Mouse (Mus musculus) hindbrain, embryonic 10.5 days (tissue): ENCODE measurements around the gene Fhdc1. TPM values are rescaled to one million over a fixed set of nuclear protein-coding genes. Genes with fewer than 3 reads are reported as not detected.
A peak's percentile ranks its signal among the peaks of the same experiment; 100 is the strongest.

Experiments used
- DNase-seq: peaks from one replicate; pipeline ENCODE4 v3.0.0-alpha.2; 2017; ENCODE audit warnings: low spot score
- H3K27ac ChIP-seq: fragments of 300-500 bp; sonication (generic); 2 replicates; pipeline ENCODE4 v1.5.1; 2016; ENCODE audit warnings: mild to moderate bottlenecking, moderate library complexity
- H3K27me3 ChIP-seq: fragments of 300-500 bp; sonication (generic); 2 replicates; pipeline ENCODE4 v1.6.1; 2016; ENCODE audit warnings: mild to moderate bottlenecking; ENCODE audit not compliant: poor library complexity, insufficient read depth, severe bottlenecking
- H3K36me3 ChIP-seq: fragments of 300-500 bp; sonication (generic); 2 replicates; pipeline ENCODE4 v1.6.1; 2016; ENCODE audit warnings: mild to moderate bottlenecking, moderate library complexity
- H3K4me1 ChIP-seq: fragments of 300-500 bp; sonication (generic); replicated peaks from 2 replicates; pipeline ENCODE4 v1.6.1; 2016; ENCODE audit warnings: mild to moderate bottlenecking
- H3K4me3 ChIP-seq: fragments of 300-500 bp; sonication (generic); 2 replicates; pipeline ENCODE4 v1.5.1; 2016; ENCODE audit warnings: mild to moderate bottlenecking, moderate library complexity
- H3K9me3 ChIP-seq: fragments of 300-500 bp; sonication (generic); 2 replicates; pipeline ENCODE4 v1.6.1; 2016; ENCODE audit warnings: mild to moderate bottlenecking, moderate library complexity
- WGBS: fragments of 180-500 bp; shearing (Covaris S2); methylation state at CpG from one replicate; pipeline ENCODE4 v1.1.7; 2016; 5-methylcytosine and 5-hydroxymethylcytosine counted together
- polyA plus RNA-seq: library from polyadenylated mRNA; unstranded; fragments of >200 nt; fragmentation: Nextera tagmentation; extraction: Ambion mirVana; gene quantifications from 2 replicates; pipeline ENCODE4 v1.2.1, GENCODE M21; 2016

Gene Fhdc1
- polyA plus RNA-seq, 1 experiment from 2014 or later = 3.8 TPM

GRCm38 (mm10) chr3:84439431-84440210 is 40.6 kb downstream of the Fhdc1 start:
- H3K4me1 ChIP-seq = peaks cover 38% of the 10 kb centered on the region
- no peak for DNase-seq
- no peak overlapping the region for H3K4me3 ChIP-seq
- peaks cover 8% of the 10 kb centered on the region; the same call in 1 of the 2 replicates for H3K27me3 ChIP-seq
- H3K27ac ChIP-seq = no peak overlapping the region
- H3K36me3 ChIP-seq = no peaks in the 10 kb centered on the region
- no peaks in the 10 kb centered on the region for H3K9me3 ChIP-seq
- WGBS = 94% methylated on average over 7 of the region's 7 CpGs

- no peaks in the 10 kb centered on the region for H3K9me3 ChIP-seq
- 77% methylated on average over 7 of the region's 7 CpGs for WGBS
- no peak overlapping the region for H3K4me3 ChIP-seq
- DNase-seq = no peak
- H3K27me3 ChIP-seq = peaks cover 5% of the 10 kb centered on the region; the same call in 1 of the 2 replicates
- H3K36me3 ChIP-seq = no peaks in the 10 kb centered on the region
- H3K4me1 ChIP-seq = peaks cover 36% of the 10 kb centered on the region
- no peak overlapping the region for H3K27ac ChIP-seq
Measured at GRCm38 (mm10) chr3:84438840-84439239, 41.4 kb downstream of the Fhdc1 start.

GRCm38 (mm10) chr3:84438118-84438517 is 42.1 kb downstream of the Fhdc1 start:
- H3K9me3 ChIP-seq = no peaks in the 10 kb centered on the region

GRCm38 (mm10) chr3:84436947-84437346 is 43.3 kb downstream of the Fhdc1 start:
- Histone ChIP-seq H3K27me3 (no peaks in the 10 kb centered on the region; the same call in 1 of the 2 replicates), H3K9me3 (no peaks in the 10 kb centered on the region), H3K36me3 (no peaks in the 10 kb centered on the region), H3K4me1 (peaks cover 37% of the 10 kb centered on the region), H3K27ac (no peak overlapping the region), H3K4me3 (no peak overlapping the region)
- WGBS = 94% methylated on average over 7 of the region's 7 CpGs
- DNase-seq = no peak

More at GRCm38 (mm10) chr3:84438118-84438517, 42.1 kb downstream of the Fhdc1 start:
- H3K4me3 ChIP-seq = no peak overlapping the region
- no peak overlapping the region for H3K27ac ChIP-seq
- no peak for DNase-seq
- peaks cover 5% of the 10 kb centered on the region; the same call in 1 of the 2 replicates for H3K27me3 ChIP-seq
- 73% methylated on average over 11 of the region's 11 CpGs for WGBS
- no peaks in the 10 kb centered on the region for H3K36me3 ChIP-seq
- peaks cover 34% of the 10 kb centered on the region for H3K4me1 ChIP-seq

- no peak overlapping the region for H3K4me3 ChIP-seq
- peaks cover 52% of the 10 kb centered on the region for H3K4me1 ChIP-seq
- peaks cover 6% of the 10 kb centered on the region for H3K27me3 ChIP-seq
- DNase-seq = peak; percentile 48
- 34% methylated on average over 11 of the region's 11 CpGs for WGBS
- peak overlapping the region; percentile 16; the same call in 1 of the 2 replicates for H3K27ac ChIP-seq
- no peaks in the 10 kb centered on the region for H3K9me3 ChIP-seq
- H3K36me3 ChIP-seq = no peaks in the 10 kb centered on the region
Measured at GRCm38 (mm10) chr3:84435288-84436043, 44.8 kb downstream of the Fhdc1 start.

- Histone ChIP-seq H3K4me1 (peaks cover 59% of the 10 kb centered on the region), H3K4me3 (no peak overlapping the region), H3K27me3 (peaks cover 6% of the 10 kb centered on the region), H3K36me3 (no peaks in the 10 kb centered on the region), H3K27ac (peak overlapping the region; percentile 73), H3K9me3 (no peaks in the 10 kb centered on the region)
- WGBS = 43% methylated on average over 10 of the region's 10 CpGs
- peak; percentile 39 for DNase-seq
Measured at GRCm38 (mm10) chr3:84432797-84433445, 47.3 kb downstream of the Fhdc1 start.

GRCm38 (mm10) chr3:84431257-84431656 is 49.0 kb downstream of the Fhdc1 start:
- 73% methylated on average over 5 of the region's 5 CpGs for WGBS
- H3K27ac ChIP-seq = peak overlapping the region; percentile 73
- no peak for DNase-seq
- no peaks in the 10 kb centered on the region for H3K9me3 ChIP-seq
- no peaks in the 10 kb centered on the region for H3K36me3 ChIP-seq
- H3K4me1 ChIP-seq = peaks cover 54% of the 10 kb centered on the region
- peaks cover 6% of the 10 kb centered on the region for H3K27me3 ChIP-seq
- H3K4me3 ChIP-seq = no peak overlapping the region

- 26% methylated on average over 2 of the region's 2 CpGs for WGBS
- Histone ChIP-seq H3K4me1 (peaks cover 51% of the 10 kb centered on the region), H3K4me3 (no peak overlapping the region), H3K27ac (peak overlapping the region; percentile 73; the same call in 1 of the 2 replicates), H3K9me3 (no peaks in the 10 kb centered on the region), H3K36me3 (no peaks in the 10 kb centered on the region), H3K27me3 (peaks cover 6% of the 10 kb centered on the region)
- peak; percentile 33 for DNase-seq
Measured at GRCm38 (mm10) chr3:84430152-84430551, 50.1 kb downstream of the Fhdc1 start.

- H3K4me1 ChIP-seq = peaks cover 57% of the 10 kb centered on the region
- no peaks in the 10 kb centered on the region for H3K9me3 ChIP-seq
- H3K27me3 ChIP-seq = peaks cover 6% of the 10 kb centered on the region
- no peak overlapping the region for H3K27ac ChIP-seq
- H3K4me3 ChIP-seq = no peak overlapping the region
- H3K36me3 ChIP-seq = no peaks in the 10 kb centered on the region
- WGBS = 92% methylated on average over 12 of the region's 12 CpGs
- DNase-seq = no peak
Measured at GRCm38 (mm10) chr3:84428994-84429725, 51.1 kb downstream of the Fhdc1 start.

GRCm38 (mm10) chr3:84427779-84428178 is 52.5 kb downstream of the Fhdc1 start:
- Histone ChIP-seq H3K4me3 (no peak overlapping the region), H3K36me3 (no peaks in the 10 kb centered on the region), H3K27ac (no peak overlapping the region), H3K9me3 (no peaks in the 10 kb centered on the region), H3K4me1 (peaks cover 52% of the 10 kb centered on the region), H3K27me3 (peaks cover 6% of the 10 kb centered on the region)
- WGBS = 87% methylated on average over 5 of the region's 5 CpGs
- DNase-seq = no peak

- Histone ChIP-seq H3K27me3 (no peaks in the 10 kb centered on the region), H3K36me3 (no peaks in the 10 kb centered on the region), H3K4me1 (peaks cover 17% of the 10 kb centered on the region), H3K4me3 (no peak overlapping the region), H3K27ac (no peak overlapping the region), H3K9me3 (no peaks in the 10 kb centered on the region)
- WGBS = 81% methylated on average over 5 of the region's 5 CpGs
- DNase-seq = no peak
Measured at GRCm38 (mm10) chr3:84422340-84422739, 57.9 kb downstream of the Fhdc1 start.

GRCm38 (mm10) chr3:84413868-84414267 is 66.4 kb downstream of the Fhdc1 start:
- H3K27ac ChIP-seq = no peak overlapping the region; the same call in 1 of the 2 replicates
- H3K27me3 ChIP-seq = peaks cover 6% of the 10 kb centered on the region
- H3K36me3 ChIP-seq = no peaks in the 10 kb centered on the region
- H3K9me3 ChIP-seq = no peaks in the 10 kb centered on the region
- H3K4me1 ChIP-seq = peaks cover 31% of the 10 kb centered on the region
- no peak overlapping the region for H3K4me3 ChIP-seq
- WGBS = 75% methylated on average over 4 of the region's 4 CpGs
- DNase-seq = no peak
